Mouse (Mus musculus): ENCODE measurements around the gene Gng12. TPM values are rescaled to one million over a fixed set of nuclear protein-coding genes. Genes with fewer than 3 reads are reported as not detected.

Gene Gng12
- polyA plus RNA-seq, 1 experiment from 2014 or later = 77.1 TPM

DNA sequence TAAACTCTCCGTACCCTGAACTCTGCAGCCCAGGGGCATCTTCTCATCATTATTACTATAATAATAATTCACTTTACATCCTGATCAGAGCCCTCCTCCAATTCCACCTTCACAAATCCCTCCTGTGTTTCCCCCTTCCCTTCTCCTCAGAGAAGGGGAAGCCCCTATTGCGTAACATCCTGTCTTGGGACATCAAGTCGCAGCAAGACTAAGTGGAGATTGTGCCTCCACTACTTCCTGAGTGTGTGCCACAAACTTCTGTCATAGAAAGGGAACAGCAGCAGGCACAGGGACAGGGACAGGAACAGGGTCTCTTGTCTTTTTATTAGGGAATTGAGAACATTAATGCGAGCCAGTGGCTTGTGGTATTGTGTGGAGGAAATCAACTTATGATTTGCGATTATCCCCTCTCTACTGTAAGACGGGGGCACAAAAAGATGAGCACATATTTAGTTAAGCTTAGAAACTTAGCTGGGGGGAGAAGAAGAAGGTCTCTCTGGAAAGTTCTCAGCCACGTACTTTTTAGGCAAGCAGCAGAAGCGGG is 173.1 kb downstream of the Gng12 start:
- peak overlapping the region; percentile 68 for H3K27ac ChIP-seq (ENCODE audit: low read length)
- H3K36me3 ChIP-seq (ENCODE audit: insufficient read depth, low read length) = no peaks in the 10 kb centered on the region
- TF ChIP-seq EP300 (IDR thresholded peaks at IDR 0.05) = no peak
- H3K4me3 ChIP-seq (ENCODE audit: low read depth, low read length) = no peak overlapping the region
- H3K9ac ChIP-seq (replicated peaks; ENCODE audit: low read depth) = no peak overlapping the region
- DNase-seq (ENCODE audit: low spot score) = peak; percentile 77
- 59% methylated on average over 8 of the region's 8 CpGs for WGBS
- H3K27me3 ChIP-seq (replicated peaks; ENCODE audit: insufficient read depth, low read length) = no peaks in the 10 kb centered on the region
- no peak overlapping the region for H3K4me2 ChIP-seq (replicated peaks; ENCODE audit: low read depth, low read length)
- peak; percentile 72 for ATAC-seq
- H3K9me3 ChIP-seq (ENCODE audit: low read length) = no peaks in the 10 kb centered on the region
- no peaks in the 10 kb centered on the region for H3K4me1 ChIP-seq (ENCODE audit: insufficient read depth, low read depth, low read length)

DNA sequence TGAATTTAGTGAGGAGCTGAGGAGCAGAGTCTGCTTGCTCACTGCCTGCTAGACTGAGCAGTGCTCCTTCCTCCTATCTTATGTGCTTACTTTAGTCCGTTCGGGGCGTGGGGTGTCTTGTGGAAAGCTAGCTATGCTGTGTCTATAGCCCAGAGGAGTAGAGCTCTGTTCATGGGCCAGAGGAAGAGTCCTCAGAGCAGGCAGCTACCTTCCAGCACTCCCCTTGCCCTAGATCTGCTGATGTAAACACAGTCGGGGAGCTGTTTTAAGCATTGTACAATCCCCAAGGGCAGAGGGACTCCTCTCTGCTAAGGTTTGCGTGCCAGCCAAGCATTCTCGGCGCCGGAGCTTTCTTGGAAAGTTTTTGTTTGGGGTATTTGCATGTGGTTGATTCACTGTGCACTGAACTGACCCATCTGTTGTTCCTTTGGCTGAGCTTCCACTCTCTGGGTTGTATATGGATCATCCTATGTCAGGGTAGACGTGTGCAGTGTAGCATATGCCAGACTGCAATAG is 173.7 kb downstream of the Gng12 start:
- H3K4me2 ChIP-seq (replicated peaks; ENCODE audit: low read depth, low read length) = no peak overlapping the region
- no peaks in the 10 kb centered on the region for H3K27me3 ChIP-seq (replicated peaks; ENCODE audit: insufficient read depth, low read length)
- 43% methylated on average over 9 of the region's 9 CpGs for WGBS
- peak; percentile 68 for DNase-seq (ENCODE audit: low spot score)
- peak; percentile 69 for ATAC-seq
- H3K9ac ChIP-seq (replicated peaks; ENCODE audit: low read depth) = no peak overlapping the region
- no peak for TF ChIP-seq EP300 (IDR thresholded peaks at IDR 0.05)
- TF ChIP-seq CTCF (IDR thresholded peaks at IDR 0.05) = no peak
- H3K27ac ChIP-seq (ENCODE audit: low read length) = peak overlapping the region; percentile 68
- no peaks in the 10 kb centered on the region for H3K36me3 ChIP-seq (ENCODE audit: insufficient read depth, low read length)
- no peaks in the 10 kb centered on the region for H3K9me3 ChIP-seq (ENCODE audit: low read length)
- no peak overlapping the region for H3K4me3 ChIP-seq (ENCODE audit: low read depth, low read length)
- H3K4me1 ChIP-seq (ENCODE audit: insufficient read depth, low read depth, low read length) = no peaks in the 10 kb centered on the region

Other genes with a start within 250 kb of the Gng12 start
- gene Vmn1r35, start 210.5 kb upstream of the Gng12 start, polyA plus RNA-seq (2015; fragmentation: Nextera tagmentation; extraction: Ambion mirVana) = not detected in 2 replicates
- not detected in 2 replicates for gene Vmn1r36, start 177.2 kb upstream of the Gng12 start, polyA plus RNA-seq (2015; fragmentation: Nextera tagmentation; extraction: Ambion mirVana)
- not detected in 2 replicates for gene Vmn1r37, start 167.0 kb upstream of the Gng12 start, polyA plus RNA-seq (2015; fragmentation: Nextera tagmentation; extraction: Ambion mirVana)
- gene Vmn1r38, start 113.8 kb upstream of the Gng12 start, polyA plus RNA-seq (2015; fragmentation: Nextera tagmentation; extraction: Ambion mirVana) = not detected in 2 replicates
- not detected in 2 replicates for gene Vmn1r39, start 85.8 kb upstream of the Gng12 start, polyA plus RNA-seq (2015; fragmentation: Nextera tagmentation; extraction: Ambion mirVana)
- 34.7 and 35.7 TPM in 2 replicates for gene Gadd45a, start 141.1 kb downstream of the Gng12 start, polyA plus RNA-seq (2015; fragmentation: Nextera tagmentation; extraction: Ambion mirVana)